Mouse (Mus musculus): ENCODE results near the gene Klhl36. TPM values are rescaled to one million over a fixed set of nuclear protein-coding genes. Genes with fewer than 3 reads are reported as not detected.
A peak's percentile ranks its signal among the peaks of the same experiment; 100 is the strongest.

The Klhl36 gene
- polyA plus RNA-seq, 1 experiment from 2014 or later = 8.1 TPM

DNA sequence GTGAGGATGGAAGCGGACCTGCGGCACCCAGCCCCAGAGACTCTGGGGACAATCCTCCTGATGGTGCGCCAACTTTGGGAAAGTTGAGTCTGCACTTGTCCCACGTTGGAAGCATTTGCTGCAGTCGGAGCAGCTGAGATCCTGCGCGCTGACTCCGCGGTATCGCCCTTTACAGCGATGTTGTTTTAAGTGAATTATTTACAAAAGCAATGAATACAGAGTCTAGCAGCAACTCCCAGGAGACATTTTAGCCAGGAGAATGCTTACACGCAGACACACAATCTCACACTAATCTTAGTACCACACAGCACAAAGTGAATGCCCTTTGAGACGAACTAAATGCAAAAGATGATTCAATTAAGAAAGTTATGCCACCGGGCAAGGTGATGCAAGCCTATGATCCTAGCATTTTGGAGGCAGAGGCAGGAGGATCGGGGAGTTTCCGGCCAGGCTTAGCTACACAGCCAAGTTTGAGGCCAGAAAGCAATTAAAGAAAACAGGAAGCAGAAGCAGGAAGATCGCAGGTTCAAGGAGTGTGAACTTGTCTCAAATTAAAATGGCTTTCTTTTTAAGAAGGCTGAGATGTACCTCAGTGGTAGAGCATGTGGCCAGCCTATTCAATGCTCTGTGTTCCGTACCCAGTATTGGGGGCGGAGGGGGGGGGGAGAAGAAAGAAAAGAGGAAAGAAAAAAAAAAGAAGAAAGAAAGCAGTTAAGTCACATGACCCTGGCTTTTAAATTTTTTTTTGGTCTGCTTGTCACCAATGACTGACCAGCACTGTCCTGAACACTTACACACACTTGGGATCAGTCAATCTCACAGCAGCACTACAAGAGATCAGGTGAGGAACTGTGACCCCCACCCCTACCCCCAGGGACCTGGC is 23.7 kb upstream of the Klhl36 start:
- DNase-seq (ENCODE audit: low spot score) (no peak), ATAC-seq (replicated peaks; ENCODE audit: insufficient number of reproducible peaks, low FRiP score, low TSS enrichment, low read depth) (no peak)
- WGBS = 66% methylated on average over 18 of the region's 19 CpGs
- Histone ChIP-seq H3K4me2 (ENCODE audit: low read depth, low read length) (peak overlapping the region; percentile 86), H3K36me3 (replicated peaks; ENCODE audit: control insufficient read depth, insufficient read depth, low read depth, low read length) (no peaks in the 10 kb centered on the region), H3K4me1 (ENCODE audit: control insufficient read depth, insufficient read depth, low read length) (peaks cover 12% of the 10 kb centered on the region), H3K9me3 (replicated peaks; ENCODE audit: control insufficient read depth, low read length) (no peaks in the 10 kb centered on the region), H3K9ac (replicated peaks; ENCODE audit: low read length) (no peak overlapping the region; the same call in 1 of the 2 replicates), H3K27me3 (ENCODE audit: control insufficient read depth, insufficient read depth, low read length) (no peaks in the 10 kb centered on the region), H3K4me3 (ENCODE audit: low read depth, low read length) (0 out of 2 replicates have a peak overlapping the region, but pooled peaks have one; percentile 1), H3K27ac (replicated peaks; ENCODE audit: low read depth, low read length) (no peak overlapping the region)

- peak overlapping the region; percentile 67 for H3K4me3 ChIP-seq (ENCODE audit: low read depth, low read length)
- no peak for ATAC-seq (replicated peaks; ENCODE audit: insufficient number of reproducible peaks, low FRiP score, low TSS enrichment, low read depth)
- H3K27ac ChIP-seq (replicated peaks; ENCODE audit: low read depth, low read length) = no peak overlapping the region
- no peak for DNase-seq (ENCODE audit: low spot score)
- no peaks in the 10 kb centered on the region for H3K27me3 ChIP-seq (ENCODE audit: control insufficient read depth, insufficient read depth, low read length)
- peak overlapping the region; percentile 30; the same call in 1 of the 2 replicates for H3K9ac ChIP-seq (replicated peaks; ENCODE audit: low read length)
- peak overlapping the region; percentile 86 for H3K4me2 ChIP-seq (ENCODE audit: low read depth, low read length)
- no peaks in the 10 kb centered on the region for H3K36me3 ChIP-seq (replicated peaks; ENCODE audit: control insufficient read depth, insufficient read depth, low read depth, low read length)
- H3K9me3 ChIP-seq (replicated peaks; ENCODE audit: control insufficient read depth, low read length) = no peaks in the 10 kb centered on the region
- WGBS = 61% methylated on average over 4 of the region's 4 CpGs
- H3K4me1 ChIP-seq (ENCODE audit: control insufficient read depth, insufficient read depth, low read length) = peaks cover 9% of the 10 kb centered on the region
Observed at GRCm38 (mm10) chr8:119838983-119839340, 23.1 kb upstream of the Klhl36 start.

DNA sequence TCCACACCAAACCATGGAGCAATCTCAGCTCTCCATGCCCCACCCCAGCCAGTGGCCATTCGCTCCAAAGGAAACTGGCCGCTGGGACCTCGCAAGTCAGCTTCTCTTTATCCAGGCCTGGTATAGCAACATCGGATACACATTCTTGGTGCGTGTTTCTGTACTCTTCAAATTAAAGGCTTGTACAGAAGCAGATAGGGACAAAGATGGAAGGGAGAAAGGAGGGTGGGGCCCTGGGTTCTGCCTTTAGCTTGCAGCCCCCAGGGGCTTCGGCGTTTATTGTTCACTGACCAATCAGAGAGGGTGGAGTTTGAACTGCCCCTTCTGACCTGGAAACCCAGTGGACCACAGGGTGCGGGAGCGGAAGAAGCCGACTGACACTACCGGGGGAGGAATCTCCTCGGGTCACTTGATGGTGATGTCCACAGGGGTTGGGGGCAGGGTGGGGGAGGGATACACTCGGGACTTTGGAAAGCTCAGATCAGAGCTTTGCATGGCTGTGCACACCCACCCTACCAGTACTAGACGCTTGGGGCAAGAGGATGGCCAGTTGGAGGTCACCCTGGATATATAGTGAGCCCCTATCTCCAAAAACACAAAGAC is 22.5 kb upstream of the Klhl36 start:
- H3K27ac ChIP-seq (replicated peaks; ENCODE audit: low read depth, low read length) = no peak overlapping the region; the same call in 1 of the 2 replicates
- ATAC-seq (replicated peaks; ENCODE audit: insufficient number of reproducible peaks, low FRiP score, low TSS enrichment, low read depth) (peak; percentile 39; the same call in 1 of the 2 replicates), DNase-seq (ENCODE audit: low spot score) (no peak)
- H3K27me3 ChIP-seq (ENCODE audit: control insufficient read depth, insufficient read depth, low read length) = no peaks in the 10 kb centered on the region
- H3K4me3 ChIP-seq (ENCODE audit: low read depth, low read length) = peak overlapping the region; percentile 67
- WGBS = 14% methylated on average over 14 of the region's 14 CpGs
- peak overlapping the region; percentile 69 for H3K9ac ChIP-seq (replicated peaks; ENCODE audit: low read length)
- peaks cover 9% of the 10 kb centered on the region for H3K4me1 ChIP-seq (ENCODE audit: control insufficient read depth, insufficient read depth, low read length)
- H3K9me3 ChIP-seq (replicated peaks; ENCODE audit: control insufficient read depth, low read length) = no peaks in the 10 kb centered on the region
- H3K36me3 ChIP-seq (replicated peaks; ENCODE audit: control insufficient read depth, insufficient read depth, low read depth, low read length) = no peaks in the 10 kb centered on the region
- H3K4me2 ChIP-seq (ENCODE audit: low read depth, low read length) = peak overlapping the region; percentile 86

GRCm38 (mm10) chr8:119840275-119840808 is 21.7 kb upstream of the Klhl36 start, which contains the start of gene Cotl1:
Cotl1 (minus strand) TSS chr8:119840544.
- peak; percentile 83 for ATAC-seq (replicated peaks; ENCODE audit: insufficient number of reproducible peaks, low FRiP score, low TSS enrichment, low read depth)
- Histone ChIP-seq H3K27me3 (ENCODE audit: control insufficient read depth, insufficient read depth, low read length) (no peaks in the 10 kb centered on the region), H3K36me3 (replicated peaks; ENCODE audit: control insufficient read depth, insufficient read depth, low read depth, low read length) (no peaks in the 10 kb centered on the region), H3K4me1 (ENCODE audit: control insufficient read depth, insufficient read depth, low read length) (peaks cover 9% of the 10 kb centered on the region), H3K4me3 (ENCODE audit: low read depth, low read length) (peak within 1 kb of the TSS; percentile 67), H3K27ac (replicated peaks; ENCODE audit: low read depth, low read length) (peak within 1 kb of the TSS; percentile 16; the same call in 1 of the 2 replicates), H3K9me3 (replicated peaks; ENCODE audit: control insufficient read depth, low read length) (no peaks in the 10 kb centered on the region), H3K9ac (replicated peaks; ENCODE audit: low read length) (peak within 1 kb of the TSS; percentile 69), H3K4me2 (ENCODE audit: low read depth, low read length) (peak within 1 kb of the TSS; percentile 86)
- DNase-seq (ENCODE audit: low spot score) = peak; percentile 98
- WGBS = under 1% methylated on average over 46 of the region's 57 CpGs

DNA sequence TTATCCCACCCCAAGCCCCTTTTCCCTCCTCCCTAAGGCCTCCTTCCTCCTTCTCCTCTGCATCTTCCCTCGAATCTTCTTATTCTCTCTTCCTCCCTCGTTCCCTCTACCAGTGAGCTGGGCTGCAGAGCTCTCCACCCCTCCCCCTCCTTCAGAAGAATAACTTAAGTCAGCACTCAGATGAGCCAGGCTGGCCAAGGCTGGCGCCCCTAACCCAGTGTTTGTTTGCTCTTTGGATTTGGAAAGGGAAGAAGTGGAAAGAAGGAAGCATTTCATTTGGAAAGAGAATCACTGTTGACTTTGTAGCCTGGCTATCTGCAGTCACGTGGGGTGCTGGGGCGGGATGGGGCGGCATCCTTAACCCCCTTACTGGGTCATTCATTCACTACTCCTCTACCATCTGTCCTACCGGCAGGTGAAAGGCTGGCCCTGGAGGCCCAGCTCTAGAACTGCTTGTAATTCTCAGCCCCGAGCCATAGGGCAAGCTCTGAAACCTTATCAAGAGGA is 21.1 kb upstream of the Klhl36 start:
- H3K27ac ChIP-seq (replicated peaks; ENCODE audit: low read depth, low read length) = no peak overlapping the region
- H3K4me3 ChIP-seq (ENCODE audit: low read depth, low read length) = peak overlapping the region; percentile 67
- ATAC-seq (replicated peaks; ENCODE audit: insufficient number of reproducible peaks, low FRiP score, low TSS enrichment, low read depth) (peak; percentile 24), DNase-seq (ENCODE audit: low spot score) (peak; percentile 29)
- no peaks in the 10 kb centered on the region for H3K36me3 ChIP-seq (replicated peaks; ENCODE audit: control insufficient read depth, insufficient read depth, low read depth, low read length)
- WGBS = 6% methylated on average over 8 of the region's 8 CpGs
- peak overlapping the region; percentile 86 for H3K4me2 ChIP-seq (ENCODE audit: low read depth, low read length)
- peak overlapping the region; percentile 6 for H3K9ac ChIP-seq (replicated peaks; ENCODE audit: low read length)
- H3K4me1 ChIP-seq (ENCODE audit: control insufficient read depth, insufficient read depth, low read length) = peaks cover 9% of the 10 kb centered on the region
- no peaks in the 10 kb centered on the region for H3K9me3 ChIP-seq (replicated peaks; ENCODE audit: control insufficient read depth, low read length)
- no peaks in the 10 kb centered on the region for H3K27me3 ChIP-seq (ENCODE audit: control insufficient read depth, insufficient read depth, low read length)

DNA sequence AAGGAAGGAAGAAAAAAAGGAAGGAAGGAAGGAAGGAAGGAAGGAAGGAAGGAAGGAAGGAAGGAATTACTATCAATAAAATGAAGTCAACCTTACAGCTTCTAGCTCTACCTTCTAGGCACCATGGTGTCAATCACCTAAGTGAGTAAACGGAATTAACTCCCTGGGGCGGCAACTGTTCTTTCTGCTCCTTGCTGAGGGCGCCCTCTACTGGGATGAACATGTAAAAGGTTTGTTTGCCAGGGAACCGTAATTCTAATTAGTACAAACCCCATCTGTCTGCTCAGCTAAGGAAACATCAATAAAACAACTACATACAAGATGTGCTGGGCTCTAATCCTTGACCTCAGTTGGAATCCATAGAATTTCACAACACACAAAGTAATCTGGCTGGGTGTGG is 18.6 kb upstream of the Klhl36 start:
- peaks cover 4% of the 10 kb centered on the region for H3K4me1 ChIP-seq (ENCODE audit: control insufficient read depth, insufficient read depth, low read length)
- no peak overlapping the region for H3K4me3 ChIP-seq (ENCODE audit: low read depth, low read length)
- H3K9ac ChIP-seq (replicated peaks; ENCODE audit: low read length) = no peak overlapping the region
- no peak for ATAC-seq (replicated peaks; ENCODE audit: insufficient number of reproducible peaks, low FRiP score, low TSS enrichment, low read depth)
- DNase-seq (ENCODE audit: low spot score) = peak; percentile 82
- no peaks in the 10 kb centered on the region for H3K27me3 ChIP-seq (ENCODE audit: control insufficient read depth, insufficient read depth, low read length)
- H3K9me3 ChIP-seq (replicated peaks; ENCODE audit: control insufficient read depth, low read length) = no peaks in the 10 kb centered on the region
- no peaks in the 10 kb centered on the region for H3K36me3 ChIP-seq (replicated peaks; ENCODE audit: control insufficient read depth, insufficient read depth, low read depth, low read length)
- H3K4me2 ChIP-seq (ENCODE audit: low read depth, low read length) = no peak overlapping the region
- WGBS = 2% methylated on average over 4 of the region's 4 CpGs
- H3K27ac ChIP-seq (replicated peaks; ENCODE audit: low read depth, low read length) = no peak overlapping the region

- 39% methylated on average over 8 of the region's 8 CpGs for WGBS
Observed at GRCm38 (mm10) chr8:119844577-119844976, 17.5 kb upstream of the Klhl36 start.

More at GRCm38 (mm10) chr8:119844577-119844976, 17.5 kb upstream of the Klhl36 start:
- Histone ChIP-seq H3K9me3 (replicated peaks; ENCODE audit: control insufficient read depth, low read length) (no peaks in the 10 kb centered on the region), H3K4me1 (ENCODE audit: control insufficient read depth, insufficient read depth, low read length) (peaks cover 4% of the 10 kb centered on the region), H3K27ac (replicated peaks; ENCODE audit: low read depth, low read length) (no peak overlapping the region), H3K27me3 (ENCODE audit: control insufficient read depth, insufficient read depth, low read length) (no peaks in the 10 kb centered on the region), H3K9ac (replicated peaks; ENCODE audit: low read length) (no peak overlapping the region), H3K36me3 (replicated peaks; ENCODE audit: control insufficient read depth, insufficient read depth, low read depth, low read length) (no peaks in the 10 kb centered on the region), H3K4me3 (ENCODE audit: low read depth, low read length) (no peak overlapping the region), H3K4me2 (ENCODE audit: low read depth, low read length) (no peak overlapping the region)
- no peak for DNase-seq (ENCODE audit: low spot score)
- ATAC-seq (replicated peaks; ENCODE audit: insufficient number of reproducible peaks, low FRiP score, low TSS enrichment, low read depth) = no peak

All from embryonic facial prominence, embryonic 11.5 days (tissue).